Mouse (Mus musculus) T-helper 2 cell (primary cell): ENCODE data around the gene Atxn1.

Experiments used
- in situ Hi-C: fragments of 300-600 bp; cut with MboI, MseI; formaldehyde crosslinking; loops from one replicate; pipeline ENCODE4 v1.15.1; 2025; ENCODE audit warnings: high pct_unique_total_duplicates

Atxn1 gene

GRCm38 (mm10) chr13:45796286-45796685 lies 168.5 kb downstream of the Atxn1 start:
- in situ Hi-C loops, result loop anchor here (10.0 kb wide), 1 partner anchor 1601 kb away; no protein-coding TSS in a partner anchor

GRCm38 (mm10) chr13:45793796-45794195 lies 171.0 kb downstream of the Atxn1 start:
- in situ Hi-C loops, result loop anchor here (10.0 kb wide), 1 partner anchor 1599 kb away; no protein-coding TSS in a partner anchor

GRCm38 (mm10) chr13:45786409-45786808 lies 178.4 kb downstream of the Atxn1 start:
- in situ Hi-C loops, result no loop called here

- in situ Hi-C loops, result no loop called here
These were observed 181.1 kb downstream of the Atxn1 start for GRCm38 (mm10) chr13:45783681-45784080.

- in situ Hi-C loops, result no loop called here
These were observed 186.1 kb downstream of the Atxn1 start for GRCm38 (mm10) chr13:45778750-45779149.

GRCm38 (mm10) chr13:45778171-45778570 lies 186.6 kb downstream of the Atxn1 start:
- in situ Hi-C loops, result no loop called here

GRCm38 (mm10) chr13:45775516-45775915 lies 189.3 kb downstream of the Atxn1 start:
- in situ Hi-C loops, result no loop called here

- in situ Hi-C loops, result no loop called here
These were observed 191.2 kb downstream of the Atxn1 start for GRCm38 (mm10) chr13:45773381-45774168.

GRCm38 (mm10) chr13:45769757-45770156 lies 195.1 kb downstream of the Atxn1 start:
- in situ Hi-C loops, result no loop called here

GRCm38 (mm10) chr13:45768250-45768649 lies 196.6 kb downstream of the Atxn1 start:
- in situ Hi-C loops, result no loop called here

GRCm38 (mm10) chr13:45764354-45764753 lies 200.5 kb downstream of the Atxn1 start:
- in situ Hi-C loops, result no loop called here

GRCm38 (mm10) chr13:45762278-45762677 lies 202.5 kb downstream of the Atxn1 start:
- in situ Hi-C loops, result no loop called here

GRCm38 (mm10) chr13:45754483-45754882 lies 210.3 kb downstream of the Atxn1 start:
- in situ Hi-C loops, result no loop called here

GRCm38 (mm10) chr13:45752498-45752897 lies 212.3 kb downstream of the Atxn1 start:
- in situ Hi-C loops, result no loop called here

GRCm38 (mm10) chr13:45751231-45751630 lies 213.6 kb downstream of the Atxn1 start:
- in situ Hi-C loops, result no loop called here

GRCm38 (mm10) chr13:45750627-45751026 lies 214.2 kb downstream of the Atxn1 start:
- in situ Hi-C loops, result no loop called here

GRCm38 (mm10) chr13:45749937-45750336 lies 214.9 kb downstream of the Atxn1 start:
- in situ Hi-C loops, result no loop called here

- in situ Hi-C loops, result no loop called here
These were observed 215.6 kb downstream of the Atxn1 start for GRCm38 (mm10) chr13:45749222-45749621.

- in situ Hi-C loops, result no loop called here
These were observed 216.1 kb downstream of the Atxn1 start for GRCm38 (mm10) chr13:45748691-45749090.

- in situ Hi-C loops, result no loop called here
These were observed 218.7 kb downstream of the Atxn1 start for GRCm38 (mm10) chr13:45745851-45746773.

GRCm38 (mm10) chr13:45744803-45745432 lies 219.9 kb downstream of the Atxn1 start:
- in situ Hi-C loops, result no loop called here

- in situ Hi-C loops, result no loop called here
These were observed 221.0 kb downstream of the Atxn1 start for GRCm38 (mm10) chr13:45743848-45744247.
